Mouse (Mus musculus) ovary, postnatal 14 days (tissue): ENCODE measurements around the gene Kcnk2.
A peak's percentile ranks its signal among the peaks of the same experiment; 100 is the strongest.
"Not testable (repeated sequence)": the region's sequence is repeated elsewhere in the genome, so short reads cannot be mapped to it uniquely, and the experiment has no call there.

Source experiments
- DNase-seq: peaks from one replicate; pipeline ENCODE4 v3.0.0; 2022; ENCODE audit warnings: low spot score

Gene Kcnk2

GRCm38 (mm10) chr1:189342416-189343104 is 59.5 kb downstream of the Kcnk2 start:
- no peak for DNase-seq

- no peak for DNase-seq
Measured at GRCm38 (mm10) chr1:189341381-189341917, 60.6 kb downstream of the Kcnk2 start.

- DNase-seq: no peak
Measured at GRCm38 (mm10) chr1:189315896-189316295, 86.2 kb downstream of the Kcnk2 start.

GRCm38 (mm10) chr1:189314495-189314894 is 87.6 kb downstream of the Kcnk2 start:
- DNase-seq: no peak

GRCm38 (mm10) chr1:189313750-189314149 is 88.3 kb downstream of the Kcnk2 start:
- DNase-seq: no peak

GRCm38 (mm10) chr1:189310145-189310544 is 91.9 kb downstream of the Kcnk2 start:
- peak; percentile 11 for DNase-seq

- no peak for DNase-seq
Measured at GRCm38 (mm10) chr1:189304988-189305522, 97.0 kb downstream of the Kcnk2 start.

GRCm38 (mm10) chr1:189303001-189303400 is 99.1 kb downstream of the Kcnk2 start:
- DNase-seq: no peak

GRCm38 (mm10) chr1:189293679-189294406 is 108.2 kb downstream of the Kcnk2 start:
- no peak for DNase-seq

GRCm38 (mm10) chr1:189290885-189291284 is 111.2 kb downstream of the Kcnk2 start:
- no peak for DNase-seq

- no peak for DNase-seq
Measured at GRCm38 (mm10) chr1:189288948-189289347, 113.1 kb downstream of the Kcnk2 start.

- no peak for DNase-seq
Measured at GRCm38 (mm10) chr1:189272281-189272680, 129.8 kb downstream of the Kcnk2 start.

GRCm38 (mm10) chr1:189253631-189254030 is 148.4 kb downstream of the Kcnk2 start:
- no peak for DNase-seq

- peak; percentile 3 for DNase-seq
Measured at GRCm38 (mm10) chr1:189253207-189253606, 148.9 kb downstream of the Kcnk2 start.

GRCm38 (mm10) chr1:189243206-189243605 is 158.9 kb downstream of the Kcnk2 start:
- not testable (repeated sequence) for DNase-seq

GRCm38 (mm10) chr1:189235261-189235660 is 166.8 kb downstream of the Kcnk2 start:
- DNase-seq: no peak

- no peak for DNase-seq
Measured at GRCm38 (mm10) chr1:189232829-189233228, 169.2 kb downstream of the Kcnk2 start.

GRCm38 (mm10) chr1:189228222-189229084 is 173.6 kb downstream of the Kcnk2 start:
- DNase-seq: no peak

- DNase-seq: no peak
Measured at GRCm38 (mm10) chr1:189227479-189227878, 174.6 kb downstream of the Kcnk2 start.

- DNase-seq: no peak
Measured at GRCm38 (mm10) chr1:189219051-189219450, 183.0 kb downstream of the Kcnk2 start.

- no peak for DNase-seq
Measured at GRCm38 (mm10) chr1:189217751-189218564, 184.1 kb downstream of the Kcnk2 start.
